Mouse (Mus musculus): ENCODE measurements around the gene Dnah7c. TPM values are rescaled to one million over a fixed set of nuclear protein-coding genes. Genes with fewer than 3 reads are reported as not detected.

Gene Dnah7c
- polyA plus RNA-seq (2014; fragmentation: Illumina TruSeq; extraction: RNeasy Lipid Tissue Mini Kit (QIAGEN cat#74804); ENCODE audit: insufficient read depth, low read depth, low replicate concordance): 0.46 TPM

DNA sequence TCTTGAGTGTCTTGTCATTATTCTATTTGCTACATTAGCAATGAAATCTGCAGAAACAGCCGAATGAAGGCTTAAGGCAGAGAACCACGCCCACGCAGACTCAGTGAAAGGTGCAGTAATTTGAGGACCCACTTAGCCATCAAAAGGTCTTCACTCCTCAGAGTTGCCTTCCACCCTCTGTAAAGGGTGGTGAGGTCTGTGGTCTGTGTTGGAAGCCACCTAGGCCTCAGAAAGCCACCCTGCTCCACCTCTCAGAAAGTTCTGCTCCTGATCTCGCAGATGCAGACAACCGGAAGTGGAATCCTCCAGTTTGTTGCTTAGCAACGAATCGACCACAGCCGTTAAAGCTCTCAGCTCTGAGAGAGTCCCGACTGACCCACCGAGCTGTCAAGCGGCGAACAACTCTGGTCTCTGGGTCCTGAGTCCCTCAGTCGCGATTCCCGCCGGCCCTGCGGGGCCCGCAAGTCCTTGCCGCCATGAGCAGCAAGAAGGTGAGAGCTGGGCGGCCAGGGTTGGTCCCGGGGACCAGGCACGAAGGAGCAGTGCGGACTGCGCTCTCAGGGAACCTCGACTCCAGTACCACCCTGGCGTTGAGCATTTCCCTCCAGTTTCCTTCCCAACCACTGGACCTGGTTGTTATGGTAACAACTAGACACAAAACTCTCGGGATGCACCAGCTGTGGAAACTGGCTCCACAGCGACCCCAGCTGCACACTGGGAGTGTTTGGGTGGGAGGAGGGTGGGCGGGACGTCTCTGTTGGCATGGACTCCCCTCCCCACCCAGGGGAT, at the start of gene Dnah7c:
Gene Dnah7c (plus strand): TSS at position 456 of the 789 bp plus-strand sequence.

